18 mouse cellular contexts compared by ENCODE assay signal in genomic region chr6:126981539-126982234, GRCm38 (mm10). TPM values are rescaled to one million over a fixed set of nuclear protein-coding genes. Genes with fewer than 3 reads are reported as not detected.
DNase-seq lines count a peak whose midpoint lies in the region; TF ChIP-seq lines count a peak whose summit lies in the region.
"Had no signal": no experiment of that assay in that cellular context is flagged by ENCODE, and none has a peak within 500 bp of the region (broad histone marks: within the 10 kb centered on the region; RNA-seq: fewer than 3 reads in every experiment).

No protein-coding gene starts in this region.

- WGBS in heart, adult 2 months: 9% methylated on average over 5 of the region's 5 CpGs

- no peaks in the 10 kb centered on the region for H3K36me3 ChIP-seq in heart, adult 2 months (ENCODE audit: control insufficient read depth, insufficient read depth, low read length)
- H3K36me3 ChIP-seq: embryonic facial prominence, embryonic 12.5 days; forebrain, embryonic 15.5 days; limb, embryonic 12.5 days had no signal

- intact Hi-C loops in heart, adult 2 months (cut with DNase I): loop anchor here (2.0 kb wide), 1 partner anchor 43 kb away; no protein-coding TSS in a partner anchor
- intact Hi-C loops in heart, postnatal 10 days (cut with DNase I): no loop called here

- TF ChIP-seq EP300 in heart, adult 2 months (IDR thresholded peaks at IDR 0.05; ENCODE audit: insufficient read depth, low read depth, low read length): no peak

- no peaks in the 10 kb centered on the region for H3K79me2 ChIP-seq in heart, adult 2 months (replicated peaks; ENCODE audit: control insufficient read depth, insufficient read depth, low read length)

- peak; percentile 46 for DNase-seq in kidney, postnatal 10 days
- DNase-seq in kidney, adult 9 months: no peak
- DNase-seq in heart, adult 2 months: peak in 1 of 2 experiments; percentile 39
- peak; percentile 35 to 50 for DNase-seq in heart, postnatal 10 days
- DNase-seq in lung, postnatal 36 days: peak; percentile 6
- no peak for DNase-seq in layer of hippocampus, adult 9-10 months (ENCODE audit: low spot score)
- no peak for DNase-seq in layer of hippocampus, postnatal 25 days (ENCODE audit: extremely low spot score in 1 of 2, low spot score in 1 of 2)
- no peak for DNase-seq in cerebellum, adult 11-12 months
- DNase-seq: cerebellum, adult 8-10 months; gastrocnemius, postnatal 25 days had no signal

- TF ChIP-seq CTCF in heart, adult 2 months (IDR thresholded peaks at IDR 0.05): no peak

- H3K27ac ChIP-seq in heart, adult 2 months: peak overlapping the region; percentile 10
- H3K27ac ChIP-seq: embryonic facial prominence, embryonic 12.5 days; forebrain, embryonic 15.5 days; hindbrain, postnatal 0 days; limb, embryonic 12.5 days; midbrain, embryonic 10.5 days; stomach, postnatal 0 days had no signal

- no peak for TF ChIP-seq POLR2A in heart, adult 2 months (IDR thresholded peaks at IDR 0.05; ENCODE audit: insufficient read depth, low read depth, low read length)

- H3K4me3 ChIP-seq in heart, adult 2 months: no peak overlapping the region
- H3K4me3 ChIP-seq: embryonic facial prominence, embryonic 12.5 days; forebrain, embryonic 15.5 days; limb, embryonic 12.5 days; midbrain, embryonic 10.5 days had no signal

- H3K27me3 ChIP-seq in heart, adult 2 months (ENCODE audit: control insufficient read depth, insufficient read depth, low read length): no peaks in the 10 kb centered on the region
- H3K27me3 ChIP-seq: embryonic facial prominence, embryonic 12.5 days; forebrain, embryonic 15.5 days; limb, embryonic 12.5 days had no signal

- H3K9ac ChIP-seq in heart, adult 2 months (ENCODE audit: low read depth, low read length): no peak overlapping the region
- H3K9ac ChIP-seq: embryonic facial prominence, embryonic 12.5 days; forebrain, embryonic 15.5 days; limb, embryonic 12.5 days had no signal

- H3K4me1 ChIP-seq in heart, adult 2 months (ENCODE audit: control insufficient read depth, insufficient read depth, low read length): peaks cover 5% of the 10 kb centered on the region
- H3K4me1 ChIP-seq: embryonic facial prominence, embryonic 12.5 days; forebrain, embryonic 15.5 days; limb, embryonic 12.5 days; midbrain, embryonic 10.5 days had no signal

RNA-seq across cellular contexts. Expression of gene Fgf6, which starts 33.7 kb away (rescaled TPM):
- total RNA-seq in heart, adult 2 months (2021): under 1 TPM; 0.37 to 0.57 TPM
- 0.26 and 0.39 TPM in 2 replicates for polyA plus RNA-seq in heart, adult 2 months (2012; rRNA removed)
- under 1 TPM; 0.15 to 0.22 TPM for total RNA-seq in heart, postnatal 10 days (2021)
- total RNA-seq in layer of hippocampus, postnatal 25 days (2021): not detected
- total RNA-seq: hindbrain, postnatal 0 days; layer of hippocampus, postnatal 14 days had no signal
- polyA plus RNA-seq: forebrain, embryonic 15.5 days; hindbrain, postnatal 0 days; midbrain, embryonic 10.5 days; small intestine, adult 2 months; stomach, postnatal 0 days had no signal

RNA-seq across cellular contexts. Expression of gene D6Wsu163e, which starts 41.9 kb away (rescaled TPM):
- total RNA-seq in heart, adult 2 months (2021): 10 to 100 TPM; 11.0 to 11.3 TPM
- 3.8 and 8.1 TPM in 2 replicates for polyA plus RNA-seq in heart, adult 2 months (2012; rRNA removed)
- 10 to 100 TPM; 12.9 to 14.7 TPM for total RNA-seq in heart, postnatal 10 days (2021)
- total RNA-seq in layer of hippocampus, postnatal 25 days (2021): 10 to 100 TPM; 39.5 to 44.0 TPM

RNA-seq across cellular contexts. Expression of gene Rad51ap1, which starts 42.3 kb away (rescaled TPM):
- under 1 TPM; 0.36 to 0.44 TPM for total RNA-seq in heart, adult 2 months (2021)
- polyA plus RNA-seq in heart, adult 2 months (2012; rRNA removed): 0.82 and 2.4 TPM in 2 replicates
- total RNA-seq in heart, postnatal 10 days (2021): 10 to 100 TPM in 1 of 2 experiments, 1 to 10 TPM in 1; 8.6 to 10.0 TPM
- 1 to 10 TPM; 1.5 to 1.7 TPM for total RNA-seq in layer of hippocampus, postnatal 25 days (2021)

Comparison
In these comparisons a context has a peak if more than half of its experiments do, and no peak if none do; other contexts are left out.
1. DNase-seq: peak in kidney, postnatal 10 days (single experiment), heart, postnatal 10 days (2 of 2) and lung, postnatal 36 days (single experiment); none in kidney, adult 9 months (single experiment), layer of hippocampus, adult 9-10 months (single experiment), layer of hippocampus, postnatal 25 days (0 of 2) and cerebellum, adult 11-12 months (single experiment).